Mouse (Mus musculus): ENCODE measurements around the gene Ifnk.

The Ifnk gene

DNA sequence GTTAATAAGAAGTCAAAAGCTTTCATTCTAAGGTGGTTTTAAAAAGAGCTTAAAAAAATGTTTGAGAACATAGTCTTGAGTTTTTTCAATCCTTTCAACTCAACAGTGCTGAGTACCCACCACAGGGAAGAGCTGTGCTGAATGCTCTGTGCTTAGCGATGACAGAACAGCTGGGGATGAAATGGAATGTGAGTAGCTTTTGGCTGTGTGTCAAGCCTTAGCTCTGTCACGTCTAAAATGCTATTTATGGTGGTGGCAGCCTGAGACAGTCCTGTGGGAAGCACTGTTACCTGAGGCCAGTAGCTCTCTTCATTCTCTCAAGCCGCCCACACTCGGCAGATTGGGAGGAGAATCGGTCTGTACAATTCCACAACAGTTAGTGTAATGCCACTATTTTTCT, 37.9 kb downstream of the Ifnk start:
- no peak for DNase-seq (ENCODE audit: low spot score in 2 of 2)

DNA sequence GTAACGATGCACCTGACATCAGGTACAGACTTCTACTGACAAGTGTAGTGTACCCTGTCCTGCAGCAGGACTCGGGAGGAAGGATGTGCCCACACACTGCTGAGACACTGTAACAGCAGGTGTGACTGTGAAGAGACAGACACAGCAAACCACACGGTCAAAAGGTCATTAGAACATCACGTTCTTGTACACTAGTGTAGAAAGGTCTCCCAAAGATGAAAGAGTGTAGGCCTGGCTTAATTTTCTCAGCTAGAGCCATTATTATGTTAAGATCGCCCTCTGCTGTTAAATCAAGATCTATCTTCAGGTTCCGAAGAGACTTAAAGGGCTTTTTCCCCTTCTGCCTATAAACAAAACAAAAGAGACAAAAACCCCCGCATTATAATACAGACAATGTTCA, 40.9 kb downstream of the Ifnk start:
- no peak for DNase-seq (ENCODE audit: low spot score in 2 of 2)

- DNase-seq (ENCODE audit: low spot score in 2 of 2), result no peak
These were observed 49.8 kb downstream of the Ifnk start for GRCm38 (mm10) chr4:35201700-35202099.
